Mouse (Mus musculus) heart, postnatal 14 days (tissue): ENCODE results near the gene Josd2. TPM values are rescaled to one million over a fixed set of nuclear protein-coding genes. Genes with fewer than 3 reads are reported as not detected.

Experiments
- DNase-seq, 2 experiments: peaks; one replicate each; pipeline ENCODE4 v3.0.0; 2021 to 2022
- intact Hi-C: fragments of 180-260 bp; cut with DNase I; formaldehyde crosslinking; loops from one replicate; pipeline ENCODE4 v1.15.1; 2025
- long read RNA-seq, 2 experiments: library from polyadenylated mRNA; stranded (forward); transcript quantifications; one replicate each; pipeline ENCODE4 v2.0.0; 2021
- total RNA-seq, 2 experiments: library from RNA; stranded (reverse); gene quantifications; 2 replicates each; pipeline ENCODE4 v1.2.3; 2021

The Josd2 gene
- total RNA-seq, result 100 to 1,000 TPM; 105 to 111 TPM
- long read RNA-seq, experiment 1, transcript Josd2-204 (5 exons, 864 nt), result major isoform, 36 of 78 reads
- long read RNA-seq, experiment 1, transcript Josd2-203 (6 exons, 922 nt), result minor isoform, 8 of 78 reads
- long read RNA-seq, experiment 1, partial matches to known transcripts, result 8 of 78 reads
- long read RNA-seq, experiment 1, other reads (novel, unspliced or antisense), result 20 of 78 reads
- long read RNA-seq, experiment 2, transcript Josd2-201 (5 exons, 930 nt), result minor isoform, 6 of 65 reads
- long read RNA-seq, experiment 2, transcript Josd2-204 (5 exons, 864 nt), result major isoform, 37 of 65 reads
- long read RNA-seq, experiment 2, partial matches to known transcripts, result 6 of 65 reads
- long read RNA-seq, experiment 2, other reads (novel, unspliced or antisense), result 13 of 65 reads

GRCm38 (mm10) chr7:44467811-44468411, at the start of gene Josd2:
TSS of gene Josd2 (plus strand) at chr7:44467980.
- DNase-seq, result peak; percentile 90 to 93
- intact Hi-C loops, result loop anchor here (5.0 kb wide), 1 partner anchor 96 kb away; no protein-coding TSS in a partner anchor

DNA sequence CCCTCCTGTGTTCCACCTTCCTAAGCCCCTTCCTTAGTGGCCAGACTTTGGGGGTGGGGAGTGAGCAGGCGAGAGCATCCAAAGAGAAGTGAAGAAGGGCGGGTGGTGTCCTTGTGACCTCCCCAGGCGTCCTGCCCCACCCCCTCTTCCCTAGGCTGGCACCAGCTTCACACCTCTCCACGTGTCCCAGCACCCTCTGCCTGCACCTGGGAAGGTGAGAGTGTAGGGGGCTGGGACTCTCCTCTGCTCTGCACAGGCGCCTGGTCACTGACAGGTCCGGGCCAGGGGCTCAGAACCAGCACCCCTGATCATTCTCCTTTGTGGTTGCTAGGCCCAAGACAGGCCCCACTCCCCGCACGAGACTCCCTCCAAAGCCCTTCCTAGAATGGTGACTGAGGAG, 40.1 kb upstream of the Josd2 start:
- no peak for DNase-seq
- intact Hi-C loops, result no loop called here

- DNase-seq, result peak in 1 of 2 experiments; percentile 6
- intact Hi-C loops, result no loop called here
Observed at GRCm38 (mm10) chr7:44428171-44428950, 39.4 kb upstream of the Josd2 start.

GRCm38 (mm10) chr7:44428968-44429521, 38.7 kb upstream of the Josd2 start, which contains the start of gene Lrrc4b:
TSS of gene Lrrc4b (plus strand) at chr7:44429018.
- no peak for DNase-seq

DNA sequence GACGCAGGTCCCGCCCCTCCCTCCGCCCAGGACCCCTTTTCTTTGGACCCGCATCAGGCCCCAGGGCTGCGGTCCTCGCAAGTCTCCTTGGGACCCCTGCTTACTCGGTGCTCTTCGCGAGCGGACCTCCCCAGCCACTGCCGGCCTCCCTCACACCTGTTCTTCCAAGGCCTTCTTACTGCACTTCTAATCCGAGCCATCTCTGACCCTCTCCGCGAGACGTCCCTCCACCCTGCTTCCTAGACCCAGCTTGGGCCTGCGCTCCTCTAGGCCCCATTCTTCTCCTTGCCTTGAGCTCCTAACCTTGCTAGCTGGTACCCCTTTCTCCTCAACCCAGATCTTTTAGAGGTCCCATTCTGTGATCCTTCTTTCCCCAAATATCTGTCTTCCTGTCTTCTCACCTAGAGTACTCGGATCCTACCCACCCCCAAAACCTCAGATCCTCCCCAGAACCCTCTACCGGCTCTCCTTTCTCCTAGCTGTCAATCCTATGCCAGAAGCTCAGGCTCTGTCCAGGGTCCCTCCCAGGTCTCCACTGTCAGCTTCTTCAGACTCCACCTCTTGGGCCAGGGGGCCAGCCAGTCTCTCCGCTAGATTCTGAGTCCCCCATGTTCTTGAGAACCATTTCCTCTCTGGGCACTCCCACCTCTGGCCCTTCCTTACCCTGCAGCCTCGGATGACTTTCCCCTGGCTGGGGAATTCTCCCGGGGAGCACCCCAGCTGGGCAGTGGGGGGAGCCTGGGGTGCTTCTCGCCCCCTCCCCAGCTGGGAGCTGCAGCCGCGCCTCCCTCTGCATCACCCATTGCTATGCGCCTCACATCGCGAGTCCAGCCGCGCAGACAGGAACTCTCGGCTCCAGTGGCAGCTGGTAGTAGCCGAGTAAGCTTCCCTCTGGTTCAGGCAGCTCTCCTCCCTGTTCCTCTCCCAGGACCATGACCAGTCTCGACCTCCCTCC, 38.0 kb upstream of the Josd2 start:
- intact Hi-C loops, result no loop called here

More at GRCm38 (mm10) chr7:44428968-44429521, 38.7 kb upstream of the Josd2 start, which contains the start of gene Lrrc4b:
- intact Hi-C loops, result no loop called here

GRCm38 (mm10) chr7:44432550-44432949, 35.2 kb upstream of the Josd2 start:
- no peak for DNase-seq
- intact Hi-C loops, result no loop called here

More for the DNA sequence above, 38.0 kb upstream of the Josd2 start:
- DNase-seq, result no peak

GRCm38 (mm10) chr7:44433371-44433770, 34.4 kb upstream of the Josd2 start:
- no peak for DNase-seq
- intact Hi-C loops, result no loop called here

DNA sequence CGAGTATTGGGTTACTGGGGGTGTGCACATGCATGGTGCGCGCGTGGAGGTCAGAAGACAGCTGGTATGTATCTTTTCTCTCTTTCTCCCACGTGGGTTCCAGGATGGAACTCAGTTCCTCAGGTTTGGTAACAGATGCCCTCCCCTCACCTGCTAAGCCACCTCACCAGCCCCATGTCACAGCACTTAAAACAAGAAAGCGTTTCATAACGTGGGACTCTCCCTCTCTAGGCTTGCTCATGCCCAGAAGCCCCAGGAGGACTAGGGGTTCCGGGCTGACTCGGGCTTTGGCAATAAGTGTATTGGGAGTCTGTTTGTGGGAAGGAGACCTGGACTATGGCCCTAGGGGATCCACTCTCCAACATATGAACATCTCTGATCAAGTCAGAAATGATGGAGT, 33.7 kb upstream of the Josd2 start:
- no peak for DNase-seq
- intact Hi-C loops, result no loop called here

DNA sequence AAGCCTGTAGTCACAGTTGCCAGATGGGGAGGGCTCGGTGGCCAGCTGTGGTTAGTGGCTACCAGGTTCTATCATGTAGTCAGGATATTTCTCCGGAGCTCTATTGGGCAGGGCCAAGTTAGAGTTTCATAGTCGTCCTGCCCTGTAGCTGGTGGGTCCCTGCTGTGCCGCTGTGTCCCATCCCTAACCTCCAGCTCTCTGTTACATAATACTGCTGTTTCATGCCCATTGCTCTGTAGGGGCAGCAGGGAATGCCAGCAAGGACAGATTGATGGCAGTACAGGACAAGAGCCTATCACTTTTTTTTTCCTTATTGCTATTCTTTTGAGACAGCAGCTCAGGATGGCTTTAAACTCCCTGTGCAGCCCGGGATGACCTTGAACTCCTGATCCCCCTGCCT, 32.0 kb upstream of the Josd2 start:
- DNase-seq, result no peak
- intact Hi-C loops, result no loop called here

GRCm38 (mm10) chr7:44436267-44436666, 31.5 kb upstream of the Josd2 start:
- intact Hi-C loops, result no loop called here
- no peak for DNase-seq

GRCm38 (mm10) chr7:44437188-44437587, 30.6 kb upstream of the Josd2 start:
- intact Hi-C loops, result no loop called here

GRCm38 (mm10) chr7:44437933-44438332, 29.8 kb upstream of the Josd2 start:
- no peak for DNase-seq

More at GRCm38 (mm10) chr7:44437188-44437587, 30.6 kb upstream of the Josd2 start:
- DNase-seq, result no peak

DNA sequence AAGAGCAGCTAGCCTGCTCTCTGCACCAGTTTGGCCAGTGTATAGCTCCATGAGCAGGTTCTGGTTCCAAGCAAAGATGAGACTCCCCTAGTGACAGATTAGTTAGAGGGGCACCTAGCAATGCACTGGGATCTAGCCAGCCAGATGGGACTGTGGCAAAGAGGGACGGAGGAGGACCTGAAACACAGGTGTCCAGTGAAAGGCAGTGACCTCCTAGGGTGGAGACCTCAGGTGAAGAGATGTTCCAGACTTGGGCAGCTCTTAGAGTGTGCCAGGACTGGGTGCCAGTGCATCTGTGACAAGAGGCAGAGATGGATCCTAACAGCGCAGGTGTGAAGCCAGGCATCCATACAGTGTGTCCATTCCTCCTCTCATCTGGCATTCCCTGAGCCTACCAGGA, 28.1 kb upstream of the Josd2 start:
- no peak for DNase-seq
- intact Hi-C loops, result no loop called here

More at GRCm38 (mm10) chr7:44437933-44438332, 29.8 kb upstream of the Josd2 start:
- intact Hi-C loops, result no loop called here

DNA sequence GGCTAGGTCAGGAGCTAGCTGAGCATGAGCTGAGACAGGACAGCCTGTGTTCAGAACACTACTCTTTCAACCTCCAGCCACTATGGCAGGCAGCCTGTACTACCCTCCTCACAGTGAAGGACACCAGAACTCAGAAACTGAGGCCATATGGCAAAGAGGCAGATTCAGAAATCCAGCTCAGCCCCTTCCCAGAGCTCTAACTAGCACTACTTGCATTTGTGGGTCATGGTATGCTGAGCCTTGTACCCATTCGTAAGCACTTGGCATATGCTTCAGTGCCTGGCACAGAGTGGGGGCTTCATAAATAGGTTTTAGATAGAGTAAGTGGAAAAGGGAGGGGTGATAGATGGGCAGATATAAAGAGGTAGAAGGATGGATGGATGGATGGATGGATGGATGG, 27.3 kb upstream of the Josd2 start:
- no peak for DNase-seq
- intact Hi-C loops, result no loop called here

- DNase-seq, result no peak
Observed at GRCm38 (mm10) chr7:44441180-44441579, 26.6 kb upstream of the Josd2 start.

GRCm38 (mm10) chr7:44441648-44442109, 26.1 kb upstream of the Josd2 start:
- intact Hi-C loops, result no loop called here
- DNase-seq, result peak in 1 of 2 experiments; percentile 18

More at GRCm38 (mm10) chr7:44441180-44441579, 26.6 kb upstream of the Josd2 start:
- intact Hi-C loops, result no loop called here

DNA sequence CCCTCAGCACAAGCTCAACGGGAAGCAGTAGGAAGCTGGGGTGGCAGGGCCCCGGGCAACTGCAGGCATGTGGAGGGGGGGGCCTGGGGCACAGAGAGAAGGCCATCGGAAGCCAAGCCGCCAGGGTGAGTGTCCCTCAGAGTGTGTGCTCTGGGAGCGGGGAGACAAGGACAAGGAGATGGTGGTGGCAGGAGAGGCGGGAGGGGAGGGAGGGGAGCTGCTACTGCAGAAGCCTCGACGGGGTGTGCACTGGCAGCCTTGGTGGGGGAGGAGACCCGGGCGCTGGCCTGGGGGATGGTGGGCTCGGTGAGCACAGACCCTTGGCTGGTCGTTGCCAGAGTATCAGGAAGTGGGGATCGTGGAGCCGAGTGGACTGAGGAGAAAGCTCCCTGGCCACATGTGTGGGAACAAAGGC, 25.4 kb upstream of the Josd2 start:
- peak in 1 of 2 experiments; percentile 9 for DNase-seq
- intact Hi-C loops, result no loop called here

GRCm38 (mm10) chr7:44443268-44444173, 24.3 kb upstream of the Josd2 start:
- intact Hi-C loops, result no loop called here
- DNase-seq, result no peak
